Mouse (Mus musculus): ENCODE data around the gene Trpm8. TPM values are rescaled to one million over a fixed set of nuclear protein-coding genes. Genes with fewer than 3 reads are reported as not detected.

Gene Trpm8
- polyA plus RNA-seq, 1 experiment from 2014 or later, result not detected

- Histone ChIP-seq H3K4me3 (replicated peaks) (no peak overlapping the region), H3K27me3 (no peaks in the 10 kb centered on the region), H3K9ac (no peak overlapping the region), H3K9me3 (replicated peaks) (peaks cover 17% of the 10 kb centered on the region; the same call in 1 of the 2 replicates), H3K36me3 (no peaks in the 10 kb centered on the region), H3K4me2 (no peak overlapping the region), H3K27ac (no peak overlapping the region), H3K4me1 (replicated peaks) (no peaks in the 10 kb centered on the region)
- DNase-seq, result no peak
- no peak for ATAC-seq (ENCODE audit: low read depth)
- 22% methylated on average over 5 of the region's 5 CpGs for WGBS (ENCODE audit: insufficient replicate concordance)
Observed at GRCm38 (mm10) chr1:88287697-88287980, 10.2 kb downstream of the Trpm8 start.

DNA sequence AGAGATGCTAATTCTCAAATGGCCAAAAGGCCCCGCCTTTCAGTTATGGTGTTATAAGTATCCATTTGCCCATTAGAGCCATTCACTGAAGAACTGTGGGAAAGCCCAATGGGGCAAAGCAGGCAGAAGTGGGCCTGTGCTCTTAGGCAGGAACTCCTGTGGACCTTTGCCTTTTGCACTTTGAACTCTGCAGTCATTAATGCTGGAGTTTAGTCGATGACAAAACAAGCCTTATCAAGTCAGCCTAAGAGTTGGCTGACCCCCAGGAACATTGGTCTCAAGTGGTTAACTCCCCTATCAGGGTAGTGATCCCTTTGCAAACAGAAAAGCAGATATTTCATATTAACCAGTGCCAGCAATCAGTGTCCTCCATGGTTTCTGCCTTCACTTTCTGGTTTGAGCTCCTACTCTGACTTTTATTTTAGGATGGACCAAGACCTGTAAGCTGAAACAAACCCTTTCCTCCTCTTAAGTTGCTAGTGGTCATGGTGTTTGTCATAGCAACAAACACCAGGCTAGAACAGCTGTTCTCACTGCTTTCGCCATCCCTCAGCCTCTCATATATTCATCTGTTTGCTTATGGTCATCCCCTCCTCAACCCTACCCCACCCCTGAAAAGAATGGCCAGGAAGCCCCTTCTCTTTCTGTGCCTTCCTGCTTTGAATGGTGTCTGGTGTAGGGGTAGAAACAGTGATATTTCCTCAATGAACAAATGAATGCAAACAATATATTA lies 10.8 kb downstream of the Trpm8 start:
- no peaks in the 10 kb centered on the region for H3K4me1 ChIP-seq (replicated peaks)
- no peak overlapping the region for H3K27ac ChIP-seq
- H3K4me2 ChIP-seq, result no peak overlapping the region
- H3K27me3 ChIP-seq, result no peaks in the 10 kb centered on the region
- DNase-seq, result no peak
- H3K9me3 ChIP-seq (replicated peaks), result peaks cover 17% of the 10 kb centered on the region; the same call in 1 of the 2 replicates
- H3K36me3 ChIP-seq, result no peaks in the 10 kb centered on the region
- no peak overlapping the region for H3K4me3 ChIP-seq (replicated peaks)
- no peak for ATAC-seq (ENCODE audit: low read depth)
- WGBS (ENCODE audit: insufficient replicate concordance), result 26% methylated on average over 3 of the region's 3 CpGs
- H3K9ac ChIP-seq, result no peak overlapping the region

DNA sequence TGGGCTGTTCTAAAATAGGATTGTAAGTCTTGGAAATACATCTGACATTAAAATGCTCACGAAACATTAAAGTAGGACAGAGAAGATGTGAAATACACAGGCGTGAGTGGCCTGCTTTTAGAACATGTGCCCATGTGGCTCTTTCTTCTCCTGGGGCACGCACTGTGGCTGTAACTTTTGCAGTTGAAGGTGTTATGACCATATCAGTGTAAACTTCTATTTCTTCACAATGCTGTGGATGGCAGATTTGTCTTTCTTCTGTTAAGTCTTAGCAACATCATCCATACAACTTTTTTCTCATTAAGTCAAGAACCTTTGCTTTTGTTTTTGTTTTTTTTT lies 11.3 kb downstream of the Trpm8 start:
- 45% methylated on average over 3 of the region's 3 CpGs for WGBS (ENCODE audit: insufficient replicate concordance)
- no peak overlapping the region for H3K4me2 ChIP-seq
- DNase-seq (no peak), ATAC-seq (ENCODE audit: low read depth) (no peak)
- no peak overlapping the region for H3K27ac ChIP-seq
- no peak overlapping the region for H3K9ac ChIP-seq
- peaks cover 13% of the 10 kb centered on the region; the same call in 1 of the 2 replicates for H3K9me3 ChIP-seq (replicated peaks)
- H3K27me3 ChIP-seq, result no peaks in the 10 kb centered on the region
- no peaks in the 10 kb centered on the region for H3K4me1 ChIP-seq (replicated peaks)
- H3K36me3 ChIP-seq, result no peaks in the 10 kb centered on the region
- no peak overlapping the region for H3K4me3 ChIP-seq (replicated peaks)

GRCm38 (mm10) chr1:88289152-88289551 lies 11.7 kb downstream of the Trpm8 start:
- H3K4me1 ChIP-seq (replicated peaks), result no peaks in the 10 kb centered on the region
- H3K4me2 ChIP-seq, result no peak overlapping the region
- H3K4me3 ChIP-seq (replicated peaks), result no peak overlapping the region
- no peak overlapping the region for H3K27ac ChIP-seq
- H3K27me3 ChIP-seq, result no peaks in the 10 kb centered on the region
- ATAC-seq (ENCODE audit: low read depth), result no peak
- no peak for DNase-seq
- 32% methylated on average over 2 of the region's 2 CpGs for WGBS (ENCODE audit: insufficient replicate concordance)
- peaks cover 11% of the 10 kb centered on the region; the same call in 1 of the 2 replicates for H3K9me3 ChIP-seq (replicated peaks)
- no peak overlapping the region for H3K9ac ChIP-seq
- H3K36me3 ChIP-seq, result no peaks in the 10 kb centered on the region

DNA sequence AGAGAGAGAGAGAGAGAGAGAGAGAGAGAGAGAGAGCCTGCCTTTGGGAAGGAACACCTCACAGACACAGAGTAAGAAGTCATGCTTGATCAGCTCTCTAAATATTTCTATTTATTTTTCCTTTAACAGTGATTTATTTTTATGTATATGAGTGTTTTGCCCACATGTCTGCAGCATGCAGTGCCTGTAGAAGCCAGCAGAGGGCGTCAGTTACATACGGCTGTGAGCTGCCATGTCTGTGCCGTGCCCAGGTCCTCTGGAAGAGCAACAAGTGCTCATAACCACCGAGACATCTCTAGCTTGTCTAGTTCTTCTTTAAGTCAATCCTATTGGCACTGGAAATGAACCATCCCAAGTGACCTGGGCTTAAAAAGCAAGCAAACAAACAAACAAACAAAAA lies 12.5 kb downstream of the Trpm8 start:
- peaks cover 7% of the 10 kb centered on the region; the same call in 1 of the 2 replicates for H3K9me3 ChIP-seq (replicated peaks)
- WGBS (ENCODE audit: insufficient replicate concordance), result 26% methylated on average over 4 of the region's 4 CpGs

GRCm38 (mm10) chr1:88290511-88290910 lies 13.1 kb downstream of the Trpm8 start:
- no peak overlapping the region for H3K4me3 ChIP-seq (replicated peaks)
- ATAC-seq (ENCODE audit: low read depth) (no peak), DNase-seq (no peak)
- no peaks in the 10 kb centered on the region for H3K27me3 ChIP-seq
- H3K9ac ChIP-seq, result no peak overlapping the region
- no peak overlapping the region for H3K27ac ChIP-seq
- H3K4me2 ChIP-seq, result no peak overlapping the region
- WGBS (ENCODE audit: insufficient replicate concordance), result 45% methylated on average over 1 of the region's 1 CpGs
- H3K36me3 ChIP-seq, result no peaks in the 10 kb centered on the region
- 0 out of 2 replicates have a peak, but pooled peaks cover 4% of the 10 kb centered on the region for H3K9me3 ChIP-seq (replicated peaks)
- H3K4me1 ChIP-seq (replicated peaks), result no peaks in the 10 kb centered on the region

More for the DNA sequence above, 12.5 kb downstream of the Trpm8 start:
- Histone ChIP-seq H3K27me3 (no peaks in the 10 kb centered on the region), H3K4me3 (replicated peaks) (no peak overlapping the region), H3K27ac (no peak overlapping the region), H3K36me3 (no peaks in the 10 kb centered on the region), H3K4me2 (no peak overlapping the region), H3K9ac (no peak overlapping the region), H3K4me1 (replicated peaks) (no peaks in the 10 kb centered on the region)
- ATAC-seq (ENCODE audit: low read depth) (peak; percentile 27; the same call in 1 of the 2 replicates), DNase-seq (no peak)

DNA sequence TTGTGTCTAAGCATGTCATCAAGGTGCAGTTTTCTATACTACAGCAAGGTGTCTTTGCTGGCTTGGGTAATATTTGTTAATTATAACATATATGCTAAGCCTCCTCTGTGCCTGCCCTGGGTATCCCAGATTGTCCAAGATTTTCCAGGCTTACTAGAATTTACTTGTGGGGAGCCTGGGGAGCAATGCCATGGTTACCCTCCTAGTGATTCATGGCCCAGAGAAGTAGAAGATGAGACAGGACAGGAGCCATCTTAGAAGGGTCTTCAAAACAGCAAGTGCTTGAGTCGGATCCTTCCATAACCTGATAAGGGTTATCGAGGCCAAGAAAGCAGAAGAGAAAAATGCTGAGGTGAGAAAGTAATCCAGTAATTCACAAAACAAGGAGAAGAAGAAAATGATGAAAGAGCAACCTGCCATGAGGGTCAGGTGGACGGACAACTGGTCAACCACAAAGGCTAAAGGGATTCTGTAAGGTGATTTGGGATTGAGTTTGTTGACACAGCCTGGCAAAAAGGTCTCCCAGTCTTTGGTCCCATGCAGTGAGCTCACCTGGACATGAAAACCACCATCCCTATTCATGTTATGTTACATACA lies 14.0 kb downstream of the Trpm8 start:
- Histone ChIP-seq H3K36me3 (no peaks in the 10 kb centered on the region), H3K4me1 (replicated peaks) (no peaks in the 10 kb centered on the region), H3K27me3 (no peaks in the 10 kb centered on the region), H3K9ac (no peak overlapping the region), H3K4me3 (replicated peaks) (no peak overlapping the region), H3K9me3 (replicated peaks) (peaks cover 14% of the 10 kb centered on the region), H3K27ac (no peak overlapping the region), H3K4me2 (no peak overlapping the region)
- 41% methylated on average over 3 of the region's 3 CpGs for WGBS (ENCODE audit: insufficient replicate concordance)
- DNase-seq (no peak), ATAC-seq (ENCODE audit: low read depth) (no peak)

DNA sequence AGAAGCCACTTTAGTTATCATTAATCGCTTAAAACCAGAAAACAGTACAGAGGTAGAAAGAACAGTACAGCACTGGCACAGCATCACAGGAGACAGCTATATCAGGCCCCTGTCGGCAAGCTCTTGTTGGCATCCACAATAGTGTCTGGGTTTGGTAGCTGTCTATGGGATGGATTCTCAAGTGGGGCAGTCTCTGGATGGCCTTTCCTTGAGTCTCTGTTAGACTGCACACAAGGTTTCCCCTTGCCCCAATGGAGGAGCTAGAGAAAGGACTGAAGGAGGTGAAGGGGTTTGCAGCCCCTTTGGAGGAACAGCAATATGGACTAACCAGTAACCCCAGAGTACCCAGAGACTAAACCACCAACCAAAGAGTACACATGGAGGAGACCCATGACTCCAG lies 14.6 kb downstream of the Trpm8 start:
- no peak overlapping the region for H3K4me3 ChIP-seq (replicated peaks)
- H3K4me1 ChIP-seq (replicated peaks), result no peaks in the 10 kb centered on the region
- DNase-seq (no peak), ATAC-seq (ENCODE audit: low read depth) (no peak)
- no peaks in the 10 kb centered on the region for H3K36me3 ChIP-seq
- 43% methylated on average over 2 of the region's 2 CpGs for WGBS (ENCODE audit: insufficient replicate concordance)
- H3K9ac ChIP-seq, result no peak overlapping the region
- no peak overlapping the region for H3K27ac ChIP-seq
- peaks cover 15% of the 10 kb centered on the region for H3K9me3 ChIP-seq (replicated peaks)
- H3K27me3 ChIP-seq, result no peaks in the 10 kb centered on the region
- H3K4me2 ChIP-seq, result no peak overlapping the region

DNA sequence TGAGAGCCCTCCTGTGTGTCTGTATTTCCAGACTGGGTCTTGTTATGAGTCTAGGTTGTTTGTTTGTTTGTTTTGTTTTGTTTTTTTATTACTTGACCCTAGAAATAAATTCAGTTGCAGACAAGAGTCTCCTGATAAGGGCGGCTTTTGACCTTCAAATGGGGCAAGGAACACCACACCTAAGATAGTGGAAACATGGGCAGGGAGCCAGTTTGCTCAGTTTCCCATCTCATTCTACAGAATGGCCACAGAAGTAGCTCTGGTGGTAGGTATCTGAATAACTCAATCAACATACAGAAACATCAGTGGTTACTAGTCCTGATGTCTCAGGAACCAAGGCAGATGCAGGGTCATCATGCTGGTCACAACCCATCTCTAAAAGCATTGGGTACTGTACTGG lies 17.2 kb downstream of the Trpm8 start:
- Histone ChIP-seq H3K4me3 (replicated peaks) (no peak overlapping the region), H3K27me3 (no peaks in the 10 kb centered on the region), H3K36me3 (no peaks in the 10 kb centered on the region), H3K4me1 (replicated peaks) (no peaks in the 10 kb centered on the region), H3K27ac (no peak overlapping the region), H3K4me2 (no peak overlapping the region), H3K9ac (no peak overlapping the region), H3K9me3 (replicated peaks) (peaks cover 30% of the 10 kb centered on the region)
- no peak for ATAC-seq (ENCODE audit: low read depth)
- DNase-seq, result no peak
- WGBS (ENCODE audit: insufficient replicate concordance), result 10% methylated on average over 1 of the region's 1 CpGs

DNA sequence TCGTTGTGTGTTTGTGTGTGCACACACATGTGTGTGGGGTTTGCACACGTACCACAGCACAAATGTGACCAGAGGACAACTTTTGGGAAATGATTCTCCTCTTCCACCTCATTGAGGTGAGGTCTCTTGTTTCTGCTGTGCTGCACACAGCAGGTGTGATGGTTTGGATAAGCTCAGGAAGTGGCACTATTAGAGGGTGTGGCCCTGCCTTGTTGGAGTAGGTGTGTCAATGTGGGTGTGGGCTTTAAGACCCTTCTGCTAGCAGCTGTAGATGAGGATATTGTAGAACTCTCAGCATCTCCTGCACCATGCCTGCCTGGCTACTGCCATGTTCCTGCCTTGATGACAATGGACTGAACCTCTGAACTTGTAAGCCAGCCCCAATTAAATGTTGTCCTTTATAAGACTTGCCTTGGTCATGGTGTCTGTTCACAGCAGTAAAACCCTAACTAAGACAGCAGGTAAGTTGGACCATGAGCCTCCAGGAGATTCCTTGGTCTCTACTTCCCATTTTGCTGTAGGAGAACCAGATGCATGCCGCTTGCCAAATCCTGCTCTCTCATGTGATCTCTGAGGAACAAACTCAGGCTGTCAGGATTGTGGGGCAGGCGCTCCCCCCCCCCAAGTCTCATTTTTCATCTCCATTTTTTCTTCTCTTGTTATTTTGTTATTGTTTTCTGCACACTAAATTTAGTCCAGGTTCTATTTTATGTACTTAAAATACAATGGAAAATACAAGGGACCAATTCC lies 18.9 kb downstream of the Trpm8 start:
- Histone ChIP-seq H3K27me3 (no peaks in the 10 kb centered on the region), H3K36me3 (no peaks in the 10 kb centered on the region), H3K9me3 (replicated peaks) (peaks cover 42% of the 10 kb centered on the region), H3K4me2 (no peak overlapping the region), H3K27ac (no peak overlapping the region), H3K9ac (no peak overlapping the region), H3K4me3 (replicated peaks) (no peak overlapping the region), H3K4me1 (replicated peaks) (no peaks in the 10 kb centered on the region)
- WGBS (ENCODE audit: insufficient replicate concordance), result 56% methylated on average over 4 of the region's 4 CpGs
- no peak for DNase-seq
- ATAC-seq (ENCODE audit: low read depth), result 0 out of 2 replicates have a peak, but pooled peaks have one; percentile 34

DNA sequence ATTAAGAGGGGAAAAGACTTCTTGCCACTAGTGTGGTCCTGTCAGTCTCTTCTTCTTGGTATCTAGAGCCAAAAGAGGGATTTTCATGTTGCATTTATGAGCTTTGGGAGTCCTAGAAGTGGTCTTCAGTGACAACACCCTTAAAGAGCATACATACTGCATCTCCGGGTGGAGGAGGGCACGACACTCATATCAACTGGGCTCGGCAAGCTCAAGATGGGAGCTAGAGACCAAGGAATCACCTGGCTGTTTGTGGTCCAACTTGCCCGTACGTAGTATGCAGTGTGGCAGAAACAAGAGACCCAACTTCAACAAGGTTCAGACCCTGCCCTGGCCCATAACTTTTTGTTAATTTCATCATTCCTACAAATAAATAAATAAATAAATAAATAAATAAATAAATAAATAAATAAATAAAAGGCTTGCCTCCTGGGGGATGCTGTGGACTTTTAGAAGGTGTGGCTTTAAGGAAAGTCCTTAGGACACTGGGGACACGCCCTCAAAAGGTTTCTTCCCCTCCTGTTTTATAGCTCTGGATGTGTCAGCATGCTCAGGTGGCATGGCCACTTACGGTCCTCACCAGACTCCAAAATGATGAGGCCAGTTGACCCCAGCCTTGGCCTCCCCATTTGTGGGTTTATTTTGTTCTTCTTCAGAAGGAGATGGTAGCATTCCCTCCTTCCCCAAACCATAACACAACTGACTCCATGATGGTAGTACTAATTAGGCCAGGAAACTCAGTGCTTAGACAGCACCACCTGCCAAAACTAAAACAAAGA lies 20.2 kb downstream of the Trpm8 start:
- no peak overlapping the region for H3K27ac ChIP-seq
- no peak overlapping the region for H3K4me2 ChIP-seq
- DNase-seq (no peak), ATAC-seq (ENCODE audit: low read depth) (no peak)
- peaks cover 42% of the 10 kb centered on the region for H3K9me3 ChIP-seq (replicated peaks)
- no peaks in the 10 kb centered on the region for H3K27me3 ChIP-seq
- H3K4me3 ChIP-seq (replicated peaks), result no peak overlapping the region
- H3K36me3 ChIP-seq, result no peaks in the 10 kb centered on the region
- 48% methylated on average over 7 of the region's 7 CpGs for WGBS (ENCODE audit: insufficient replicate concordance)
- no peak overlapping the region for H3K9ac ChIP-seq
- no peaks in the 10 kb centered on the region for H3K4me1 ChIP-seq (replicated peaks)
